Mouse (Mus musculus) limb, embryonic 13.5 days (tissue): ENCODE measurements around the gene BB287469. TPM values are rescaled to one million over a fixed set of nuclear protein-coding genes. Genes with fewer than 3 reads are reported as not detected.
"Not testable (repeated sequence)": the region's sequence is repeated elsewhere in the genome, so short reads cannot be mapped to it uniquely, and the experiment has no call there.

Source experiments
- ATAC-seq: fragments of 200-750 bp; cut with Nextera tagmentation; 2 replicates; pipeline ENCODE4 v1.8.0; 2017; ENCODE audit warnings: low read depth, moderate number of reproducible peaks, moderate TSS enrichment; ENCODE audit not compliant: low FRiP score
- H3K27ac ChIP-seq: fragments of 300-500 bp; sonication (generic); 2 replicates; pipeline ENCODE4 v1.5.1; 2015; ENCODE audit warnings: inconsistent platforms, mild to moderate bottlenecking, moderate library complexity
- H3K27me3 ChIP-seq: fragments of 300-500 bp; sonication (generic); 2 replicates; pipeline ENCODE4 v1.6.1; 2015; ENCODE audit warnings: mild to moderate bottlenecking, inconsistent platforms
- H3K36me3 ChIP-seq: fragments of 300-500 bp; sonication (generic); 2 replicates; pipeline ENCODE4 v1.6.1; 2015; ENCODE audit warnings: inconsistent platforms, mild to moderate bottlenecking, moderate library complexity
- H3K4me1 ChIP-seq: fragments of 300-500 bp; sonication (generic); 2 replicates; pipeline ENCODE4 v1.6.1; 2015; ENCODE audit warnings: inconsistent platforms
- H3K4me2 ChIP-seq: fragments of 300-500 bp; sonication (generic); replicated peaks from 2 replicates; pipeline ENCODE4 v1.6.1; 2015; ENCODE audit warnings: inconsistent platforms, mild to moderate bottlenecking, moderate library complexity
- H3K4me3 ChIP-seq: fragments of 300-500 bp; sonication (generic); 2 replicates; pipeline ENCODE4 v1.5.1; 2015; ENCODE audit warnings: moderate library complexity, mild to moderate bottlenecking, inconsistent platforms
- H3K9ac ChIP-seq: fragments of 300-500 bp; sonication (generic); 2 replicates; pipeline ENCODE4 v1.6.1; 2015; ENCODE audit warnings: mild to moderate bottlenecking, inconsistent platforms
- H3K9me3 ChIP-seq: fragments of 300-500 bp; sonication (generic); 2 replicates; pipeline ENCODE4 v1.6.1; 2016; ENCODE audit warnings: inconsistent platforms
- WGBS: fragments of 180-500 bp; shearing (Covaris S2); methylation state at CpG from one replicate; pipeline ENCODE4 v1.1.7; 2015; 5-methylcytosine and 5-hydroxymethylcytosine counted together
- polyA plus RNA-seq: library from polyadenylated mRNA; unstranded; fragments of >200 nt; fragmentation: Nextera tagmentation; extraction: Ambion mirVana; gene quantifications from 2 replicates; pipeline ENCODE4 v1.2.1, GENCODE M21; 2015

BB287469 gene
- not detected in 2 replicates for polyA plus RNA-seq

- WGBS = 71% methylated on average over 4 of the region's 6 CpGs
- H3K27ac ChIP-seq = not testable (repeated sequence)
Measured at GRCm38 (mm10) chr12:87816277-87816676, at the start of gene BB287469. Gene BB287469, plus strand, starts transcription at chr12:87816577.

DNA sequence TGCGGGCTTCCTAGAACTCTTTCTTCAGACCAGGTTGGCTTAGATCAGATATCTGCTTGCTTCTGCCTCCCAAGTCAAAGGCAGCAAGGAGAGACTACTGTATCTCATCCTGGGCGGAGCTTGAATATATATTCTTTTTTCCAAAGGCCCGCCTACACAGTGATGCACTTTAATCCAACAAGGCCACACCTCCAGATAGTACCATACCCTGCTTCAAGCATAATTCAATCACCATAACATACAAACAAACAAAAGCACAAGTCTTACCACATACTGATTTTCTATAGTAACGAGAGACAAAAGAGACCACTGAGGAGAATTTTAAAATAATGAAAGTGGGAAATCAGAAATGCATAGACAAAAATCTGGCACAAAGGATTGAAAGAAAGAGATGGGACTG, 40.7 kb upstream of the BB287469 start, which contains the start of gene Gm21319:
Gm21319 (minus strand) TSS at position 101 of the 400 bp plus-strand sequence.
- not testable (repeated sequence) for H3K9me3 ChIP-seq, H3K27ac ChIP-seq, H3K27me3 ChIP-seq, H3K36me3 ChIP-seq, H3K4me3 ChIP-seq, H3K4me2 ChIP-seq, H3K4me1 ChIP-seq, ATAC-seq, H3K9ac ChIP-seq
- 80% methylated on average over 4 of the region's 4 CpGs for WGBS

More at GRCm38 (mm10) chr12:87816277-87816676, at the start of gene BB287469:
- ATAC-seq, H3K4me3 ChIP-seq, H3K4me2 ChIP-seq, H3K9ac ChIP-seq, H3K9me3 ChIP-seq, H3K36me3 ChIP-seq, H3K27me3 ChIP-seq, H3K4me1 ChIP-seq: not testable (repeated sequence)

DNA sequence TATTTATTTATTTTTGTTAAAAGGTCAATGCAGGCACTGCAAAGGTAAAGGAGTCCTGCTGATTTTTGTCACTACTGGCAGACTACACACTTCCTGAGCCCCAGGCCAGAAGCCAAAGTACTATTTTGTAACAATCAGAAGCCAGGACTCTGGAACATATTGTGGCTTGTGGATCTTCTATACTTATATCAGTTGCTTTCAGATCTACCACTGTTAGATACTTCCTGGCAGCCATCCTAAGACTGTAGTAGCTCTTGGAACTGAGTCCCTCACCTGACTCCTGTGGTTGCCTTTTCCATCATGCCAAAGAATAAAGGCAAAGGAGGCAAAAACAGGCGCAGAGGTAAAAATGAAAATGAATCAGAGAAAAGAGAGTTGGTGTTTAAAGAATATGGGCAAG, 21.2 kb upstream of the BB287469 start, which contains the start of gene Gm21936:
Gm21936 (plus strand) TSS at position 301 of the 400 bp plus-strand sequence.
- not testable (repeated sequence) for ATAC-seq, H3K27me3 ChIP-seq, H3K36me3 ChIP-seq, H3K4me1 ChIP-seq, H3K4me3 ChIP-seq, H3K27ac ChIP-seq, H3K4me2 ChIP-seq, H3K9ac ChIP-seq, H3K9me3 ChIP-seq
- WGBS = 77% methylated on average over 1 of the region's 1 CpGs

DNA sequence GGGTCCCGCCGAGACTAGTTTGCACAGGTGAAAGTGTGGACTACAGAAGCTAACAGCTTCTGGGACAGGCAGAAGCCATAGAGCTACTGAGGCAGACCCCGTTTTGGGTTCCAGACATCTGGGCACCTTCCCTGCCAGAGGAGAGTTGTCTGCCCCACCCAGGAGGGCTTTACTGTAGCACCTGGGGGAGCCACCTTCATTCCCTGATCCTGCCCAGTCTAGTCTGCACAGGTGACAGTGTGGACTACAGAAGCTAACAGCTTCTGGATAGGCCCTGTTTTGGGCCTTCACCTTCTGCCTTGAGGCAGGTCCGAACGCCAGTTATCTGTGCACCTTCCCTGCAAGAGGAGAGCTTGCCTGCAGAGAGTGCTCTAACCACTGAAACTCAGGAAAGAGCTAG, 18.4 kb upstream of the BB287469 start:
- not testable (repeated sequence) for ATAC-seq

GRCm38 (mm10) chr12:87842239-87842638, 25.9 kb downstream of the BB287469 start, which contains the start of gene Gm2001:
Gene Gm2001, minus strand, starts transcription at chr12:87842339.
- H3K27me3 ChIP-seq, H3K4me1 ChIP-seq, H3K9me3 ChIP-seq, ATAC-seq, H3K27ac ChIP-seq, H3K9ac ChIP-seq, H3K4me2 ChIP-seq, H3K36me3 ChIP-seq, H3K4me3 ChIP-seq: not testable (repeated sequence)
- 76% methylated on average over 2 of the region's 2 CpGs for WGBS

More for the DNA sequence above, 18.4 kb upstream of the BB287469 start:
- H3K27ac ChIP-seq, H3K36me3 ChIP-seq, H3K4me2 ChIP-seq, H3K9me3 ChIP-seq, H3K4me1 ChIP-seq, H3K9ac ChIP-seq, H3K4me3 ChIP-seq, H3K27me3 ChIP-seq: not testable (repeated sequence)
- 98% methylated on average over 5 of the region's 5 CpGs for WGBS

GRCm38 (mm10) chr12:87850657-87851056, 34.3 kb downstream of the BB287469 start:
- no CpG with 5 or more reads among the region's 2 CpGs for WGBS
- H3K36me3 ChIP-seq = not testable (repeated sequence)

DNA sequence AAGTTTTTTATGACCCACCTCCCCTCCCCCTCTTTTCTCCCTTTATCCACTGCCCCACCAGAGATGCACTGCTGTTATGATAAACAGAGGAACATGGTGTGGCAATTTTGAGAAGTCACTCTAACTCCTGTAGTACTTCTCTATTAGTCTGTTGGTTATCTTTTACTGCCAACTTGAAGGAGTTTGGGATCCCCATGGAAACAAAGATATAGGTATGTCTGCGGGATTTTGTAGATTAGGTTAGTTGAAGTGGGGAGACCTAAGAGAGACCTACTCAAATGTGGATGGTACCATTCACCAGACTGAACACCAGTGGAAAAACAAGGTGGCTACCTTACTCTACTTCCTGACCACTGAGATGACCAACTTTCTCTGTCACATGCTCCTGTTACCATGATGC, 39.7 kb downstream of the BB287469 start:
- ATAC-seq, H3K4me2 ChIP-seq, H3K9ac ChIP-seq, H3K36me3 ChIP-seq, H3K9me3 ChIP-seq, H3K27me3 ChIP-seq, H3K4me1 ChIP-seq, H3K27ac ChIP-seq, H3K4me3 ChIP-seq: not testable (repeated sequence)
- WGBS = 86% methylated on average over 1 of the region's 1 CpGs

More at GRCm38 (mm10) chr12:87850657-87851056, 34.3 kb downstream of the BB287469 start:
- H3K4me3 ChIP-seq, ATAC-seq, H3K4me2 ChIP-seq, H3K9me3 ChIP-seq, H3K4me1 ChIP-seq, H3K27me3 ChIP-seq, H3K9ac ChIP-seq, H3K27ac ChIP-seq: not testable (repeated sequence)

- WGBS = 86% methylated on average over 23 of the region's 23 CpGs
- H3K27ac ChIP-seq, ATAC-seq, H3K4me2 ChIP-seq, H3K4me1 ChIP-seq, H3K36me3 ChIP-seq, H3K27me3 ChIP-seq, H3K9ac ChIP-seq, H3K4me3 ChIP-seq: not testable (repeated sequence)
- peaks cover 16% of the 10 kb centered on the region for H3K9me3 ChIP-seq
Measured at GRCm38 (mm10) chr12:87861740-87862692, 45.6 kb downstream of the BB287469 start.

GRCm38 (mm10) chr12:87863638-87864037, 47.3 kb downstream of the BB287469 start:
- H3K4me2 ChIP-seq, H3K36me3 ChIP-seq, H3K4me3 ChIP-seq, H3K4me1 ChIP-seq, ATAC-seq, H3K9ac ChIP-seq, H3K27me3 ChIP-seq, H3K27ac ChIP-seq: not testable (repeated sequence)
- 88% methylated on average over 10 of the region's 11 CpGs for WGBS
- H3K9me3 ChIP-seq = peaks cover 16% of the 10 kb centered on the region

DNA sequence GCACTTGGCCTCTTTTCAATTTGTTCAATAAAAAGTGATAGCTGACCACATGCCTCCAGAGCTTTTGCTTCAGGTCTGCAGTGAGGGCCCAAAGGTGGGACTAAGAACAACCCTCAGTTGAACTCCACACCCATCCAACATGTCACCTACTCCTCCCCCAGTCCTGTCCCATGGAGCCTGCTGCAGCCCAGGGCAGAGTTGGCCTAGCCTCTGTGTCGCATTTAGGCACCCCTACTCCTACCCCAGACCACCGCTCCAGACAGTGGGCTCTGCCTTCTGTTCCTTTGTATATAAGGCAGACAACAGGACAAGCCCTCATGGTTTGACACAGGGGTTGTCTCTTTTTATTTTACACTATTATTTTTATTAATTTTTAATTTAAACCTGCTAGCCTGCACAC, 47.7 kb downstream of the BB287469 start:
- H3K4me2 ChIP-seq, H3K9ac ChIP-seq, ATAC-seq, H3K27ac ChIP-seq, H3K4me3 ChIP-seq, H3K27me3 ChIP-seq, H3K36me3 ChIP-seq, H3K4me1 ChIP-seq: not testable (repeated sequence)
- 79% methylated on average over 2 of the region's 2 CpGs for WGBS
- peaks cover 16% of the 10 kb centered on the region for H3K9me3 ChIP-seq
